Mouse (Mus musculus): ENCODE measurements around the gene Zfyve26.
"Not testable (repeated sequence)": the region's sequence is repeated elsewhere in the genome, so short reads cannot be mapped to it uniquely, and the experiment has no call there.

Zfyve26 gene

DNA sequence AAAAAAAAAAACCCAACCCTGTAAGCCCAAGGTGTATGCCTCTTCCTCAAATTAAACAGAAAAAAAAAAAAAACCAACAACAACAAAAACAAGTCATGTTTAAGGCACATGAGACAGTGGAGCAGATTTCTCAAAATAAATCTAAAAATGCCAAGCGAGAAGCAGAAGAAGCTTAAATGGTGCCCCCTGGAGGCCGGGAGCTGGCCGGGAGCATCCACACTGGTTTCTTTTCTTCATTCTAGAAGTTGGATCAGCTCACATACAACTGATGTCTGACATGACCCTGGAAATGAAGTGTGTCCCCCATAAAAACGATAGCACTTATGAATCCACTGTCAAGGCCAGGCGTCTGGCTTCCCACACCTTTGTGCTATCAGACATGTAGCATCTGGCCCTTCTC lies 35.1 kb downstream of the Zfyve26 start:
- no peak for DNase-seq (ENCODE audit: low read depth in 2 of 2, low spot score in 2 of 2)

DNA sequence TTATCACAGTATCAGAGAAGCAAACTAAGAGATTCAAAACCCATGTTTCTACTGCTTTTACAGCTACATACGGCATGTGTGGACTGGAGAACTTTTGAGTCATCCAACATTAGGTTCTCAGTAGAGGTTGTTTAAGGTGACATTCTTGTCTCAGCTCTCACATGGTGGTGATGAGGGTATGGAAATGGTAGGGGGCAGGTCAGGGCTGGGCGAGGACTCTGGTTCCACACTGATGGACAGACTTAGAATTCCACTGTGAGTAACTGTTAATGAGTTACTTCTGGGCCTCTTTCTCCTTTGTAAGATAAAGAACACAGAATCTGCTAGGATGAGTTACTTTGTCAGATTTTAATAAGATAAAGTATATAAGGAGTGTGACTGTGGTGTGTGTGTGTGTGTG lies 36.0 kb downstream of the Zfyve26 start:
- DNase-seq (ENCODE audit: low read depth in 2 of 2, low spot score in 2 of 2): no peak

DNA sequence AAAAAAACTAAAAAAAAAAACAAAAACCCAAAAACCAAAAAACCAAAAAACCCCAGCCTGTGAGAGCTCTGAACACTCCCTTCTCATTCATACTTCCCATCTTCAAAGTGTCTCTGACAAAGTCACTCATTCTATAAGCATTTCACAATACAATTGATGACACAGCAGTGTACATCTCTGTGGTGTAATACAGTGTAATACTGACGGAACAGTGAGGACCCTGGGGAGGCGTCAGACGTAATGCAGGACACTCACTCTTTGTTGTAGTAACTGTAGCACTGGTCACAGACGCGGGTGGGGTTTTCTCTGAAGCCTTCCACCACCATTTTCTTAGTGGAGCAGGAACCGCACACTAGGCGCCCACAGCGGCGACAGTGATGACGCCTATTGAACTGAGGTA lies 41.1 kb downstream of the Zfyve26 start:
- DNase-seq (ENCODE audit: low read depth in 2 of 2, low spot score in 2 of 2): no peak

DNA sequence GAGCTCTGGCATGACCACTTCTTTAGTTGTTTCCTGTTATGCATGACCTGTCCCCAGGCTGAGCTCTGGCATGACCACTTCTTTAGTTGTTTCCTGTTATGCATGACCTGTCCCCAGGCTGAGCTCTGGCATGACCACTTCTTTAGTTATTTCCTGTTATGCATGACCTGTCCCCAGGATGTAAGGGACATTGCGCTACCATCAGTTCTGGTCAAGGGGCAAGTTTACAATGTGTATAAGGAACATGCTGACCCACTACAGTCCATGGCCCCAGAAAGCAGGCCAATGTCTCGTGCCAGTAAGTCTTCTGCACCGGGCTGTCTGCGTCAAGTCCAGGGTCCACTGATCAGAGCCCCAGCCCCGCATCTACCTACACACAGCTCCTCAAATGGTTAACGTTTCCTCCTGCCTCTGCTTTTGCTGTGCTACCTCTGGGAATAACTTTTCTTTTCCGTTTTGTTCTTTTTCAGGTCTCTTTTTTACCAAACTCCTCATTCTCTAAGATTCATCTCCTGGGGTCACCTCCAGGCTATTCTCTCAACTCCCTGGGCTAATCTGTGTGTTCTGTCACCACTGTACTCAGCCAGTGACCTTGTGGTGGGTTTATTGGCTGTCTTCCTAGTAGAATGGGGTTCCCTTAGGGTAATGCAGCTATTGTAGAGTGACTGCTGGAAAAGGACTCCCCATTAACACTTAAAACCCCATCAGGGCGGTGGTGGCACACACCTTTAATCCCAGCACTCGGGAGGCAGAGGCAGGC lies 42.6 kb downstream of the Zfyve26 start:
- DNase-seq (ENCODE audit: low read depth in 2 of 2, low spot score in 2 of 2): no peak

DNA sequence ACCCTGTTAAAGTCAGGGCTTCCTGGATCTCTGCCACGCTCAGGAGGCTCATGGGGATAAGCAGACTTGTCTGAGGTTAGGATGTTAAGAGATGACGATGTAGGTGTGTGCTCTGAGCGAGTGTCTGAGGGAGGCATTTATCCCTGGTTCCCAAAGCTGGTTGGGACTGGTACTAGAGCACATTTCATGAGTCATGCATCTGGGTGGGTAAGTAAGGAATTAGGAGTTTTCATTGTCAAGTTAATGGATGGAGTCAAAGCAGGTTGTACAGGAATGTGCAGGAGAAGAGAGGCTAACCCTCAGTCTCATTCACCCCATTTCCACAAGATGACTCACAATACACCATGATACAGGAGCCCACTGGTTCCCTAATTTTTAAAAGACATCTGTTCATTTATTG lies 48.0 kb downstream of the Zfyve26 start:
- no peak for DNase-seq (ENCODE audit: low read depth in 2 of 2, low spot score in 2 of 2)

DNA sequence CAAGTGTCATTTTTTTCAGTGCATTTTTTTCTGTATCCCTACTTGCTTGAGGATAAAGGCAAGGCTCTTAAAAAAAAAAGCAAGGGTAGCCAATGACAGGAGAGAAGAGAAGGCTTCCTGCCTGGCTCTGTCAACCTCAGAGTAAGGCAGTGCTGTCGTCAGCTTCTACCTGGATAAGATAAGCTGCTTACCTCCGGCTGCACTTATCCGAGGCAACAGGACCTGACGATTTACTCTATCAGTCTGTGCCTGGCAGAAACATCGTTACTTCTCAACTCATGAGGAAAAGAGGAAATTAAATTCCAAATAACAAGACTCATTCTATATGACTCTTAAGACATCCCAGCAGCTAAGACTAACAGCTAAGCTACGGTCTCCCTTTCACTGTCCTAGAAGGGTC lies 53.2 kb downstream of the Zfyve26 start:
- DNase-seq (ENCODE audit: low read depth in 2 of 2, low spot score in 2 of 2): no peak

DNA sequence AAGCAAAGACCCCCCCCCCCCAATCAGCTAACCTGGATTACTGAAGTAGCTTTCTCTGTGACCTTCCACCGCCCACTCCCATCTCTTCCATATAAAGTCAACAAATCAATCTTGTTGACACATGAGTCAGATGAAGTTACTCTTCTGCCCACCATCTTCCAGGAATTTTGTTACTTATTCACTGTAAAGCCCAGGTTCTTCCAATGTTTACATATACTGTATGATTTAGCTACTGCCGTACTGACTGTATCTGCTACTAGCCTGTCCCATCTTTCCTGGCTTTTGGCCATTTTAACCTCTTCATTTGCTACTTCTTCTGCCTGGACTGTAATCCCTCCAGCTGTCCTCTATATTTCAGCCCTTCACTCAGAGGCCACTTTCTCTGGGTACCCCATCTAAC lies 54.1 kb downstream of the Zfyve26 start:
- DNase-seq (ENCODE audit: low read depth in 2 of 2, low spot score in 2 of 2): no peak

DNA sequence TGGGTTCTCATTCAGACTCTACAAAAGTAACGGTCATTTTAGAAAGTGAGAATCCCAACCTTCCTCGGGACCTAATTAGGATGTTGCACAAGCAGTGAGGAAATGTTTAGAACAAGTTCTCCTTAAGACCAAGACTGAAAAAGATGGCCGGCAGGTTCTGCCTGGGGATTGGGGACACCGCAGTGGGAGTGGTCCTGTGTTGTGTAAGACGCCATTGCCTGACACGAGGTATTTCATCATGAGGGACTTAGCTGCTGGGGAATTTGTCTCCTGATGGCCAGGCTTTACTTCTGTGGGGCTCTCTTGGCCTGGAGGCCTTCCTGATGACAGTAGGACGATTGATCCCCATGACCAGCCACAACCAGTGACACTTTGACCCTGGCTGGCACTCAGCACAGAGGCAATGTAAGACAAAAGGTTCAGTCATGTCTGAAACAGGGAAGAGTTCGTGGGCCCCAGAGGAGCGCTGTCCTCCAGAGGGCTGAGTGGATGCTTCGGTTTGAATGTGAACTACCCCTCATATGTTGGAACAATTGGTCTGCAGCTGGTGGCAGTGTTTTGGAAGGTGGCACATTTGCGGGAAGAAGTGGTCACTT lies 60.5 kb downstream of the Zfyve26 start:
- DNase-seq (ENCODE audit: low read depth in 2 of 2, low spot score in 2 of 2): no peak

DNA sequence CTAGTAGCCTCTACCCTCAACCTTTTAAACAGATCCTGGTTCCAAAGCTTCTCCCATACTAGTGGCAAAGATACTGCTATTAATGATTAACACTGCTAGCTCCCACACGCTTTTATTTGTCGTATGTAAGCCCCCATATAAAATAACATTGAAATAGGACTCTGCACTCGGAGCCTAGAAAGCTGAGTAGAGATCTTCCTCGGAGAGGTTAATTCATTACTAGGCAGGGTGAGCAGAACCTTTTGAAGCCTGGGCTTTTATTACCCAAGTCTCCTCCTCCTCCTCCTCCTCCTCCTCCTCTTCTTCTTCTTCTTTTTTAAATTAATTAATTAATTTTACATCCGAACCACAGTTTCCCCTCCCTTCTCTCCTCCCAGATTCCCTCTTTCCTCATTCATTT lies 78.6 kb downstream of the Zfyve26 start:
- DNase-seq (ENCODE audit: low read depth in 2 of 2, low spot score in 2 of 2): no peak

DNA sequence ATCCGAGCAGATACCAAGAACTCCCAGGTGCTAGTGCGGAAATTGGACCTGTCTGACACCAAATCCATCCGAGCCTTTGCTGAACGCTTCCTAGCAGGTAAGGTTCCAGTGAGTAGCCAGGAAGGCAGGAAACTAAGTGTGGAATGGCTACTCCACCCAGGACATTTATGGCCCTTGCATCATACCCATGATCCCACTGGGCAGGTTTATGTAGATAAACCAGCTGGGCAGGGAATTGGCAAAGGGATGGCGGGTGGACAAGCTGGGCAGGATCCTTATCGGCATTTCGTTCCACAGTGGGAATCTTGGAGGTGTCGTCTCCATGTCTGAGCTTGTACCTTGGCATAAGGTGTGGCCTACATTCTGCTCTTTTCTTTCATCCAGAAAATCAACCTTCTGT lies 84.7 kb downstream of the Zfyve26 start:
- no peak for DNase-seq (ENCODE audit: low read depth in 2 of 2, low spot score in 2 of 2)

DNA sequence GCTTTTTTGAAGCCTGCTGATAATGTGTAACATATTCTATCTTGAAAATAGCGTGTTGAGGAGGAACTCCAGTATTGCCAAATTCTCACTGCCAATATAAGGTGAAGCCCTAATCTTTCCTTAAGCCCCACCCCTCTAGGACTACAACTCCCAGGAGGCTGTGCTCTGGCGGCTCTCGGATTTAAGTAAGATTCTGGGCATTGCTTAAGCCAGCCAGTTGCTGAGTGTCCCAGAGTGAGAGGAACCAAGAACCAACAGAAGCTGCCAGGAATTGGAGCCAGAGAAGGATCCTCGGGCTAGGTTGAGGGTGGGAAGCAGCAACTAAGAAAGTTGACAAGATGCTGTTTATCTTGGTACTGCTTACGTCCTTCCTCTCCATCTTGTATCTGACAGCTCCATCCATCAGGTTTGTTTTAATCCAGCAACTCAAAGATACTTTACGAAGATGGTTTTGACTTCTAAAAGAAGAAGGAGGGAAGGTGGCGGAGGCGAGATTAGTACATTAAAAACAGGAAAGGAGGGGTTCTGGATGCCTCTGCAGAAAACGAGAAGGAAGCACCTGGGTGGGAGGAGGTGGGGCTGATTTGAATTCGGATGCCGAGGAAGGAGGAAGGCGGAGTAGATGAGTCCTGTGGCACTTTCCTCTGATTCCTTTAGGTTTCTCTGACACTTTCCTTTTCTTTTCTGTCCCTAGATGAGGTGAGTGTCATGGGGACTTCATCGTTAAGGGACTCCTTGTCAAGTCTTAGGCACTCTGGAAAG lies 87.2 kb downstream of the Zfyve26 start, which contains the start of gene Rdh12:
Rdh12 (plus strand) TSS at position 212 of the 762 bp plus-strand sequence.
- DNase-seq (ENCODE audit: low read depth in 2 of 2, low spot score in 2 of 2): peak; percentile 23 to 37

DNA sequence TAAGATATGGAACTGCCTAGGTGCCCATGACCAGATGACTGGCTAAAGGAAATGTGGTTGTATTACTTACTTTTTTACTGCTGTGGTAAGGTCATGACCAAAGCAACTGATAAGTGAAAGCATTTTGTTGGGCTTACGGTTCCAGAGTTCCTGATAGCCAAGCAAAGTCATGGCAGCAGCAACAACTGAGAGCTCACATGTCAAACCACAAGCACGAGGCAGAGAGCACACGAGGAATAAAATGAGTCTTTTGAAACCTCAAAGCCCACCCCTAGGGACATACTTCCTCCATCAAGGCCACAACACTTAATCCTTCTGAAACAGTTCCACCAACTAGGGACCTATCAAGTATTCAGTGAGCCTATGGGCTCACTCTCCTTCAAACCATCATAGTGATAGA lies 94.2 kb downstream of the Zfyve26 start:
- no peak for DNase-seq (ENCODE audit: low read depth in 2 of 2, low spot score in 2 of 2)

DNA sequence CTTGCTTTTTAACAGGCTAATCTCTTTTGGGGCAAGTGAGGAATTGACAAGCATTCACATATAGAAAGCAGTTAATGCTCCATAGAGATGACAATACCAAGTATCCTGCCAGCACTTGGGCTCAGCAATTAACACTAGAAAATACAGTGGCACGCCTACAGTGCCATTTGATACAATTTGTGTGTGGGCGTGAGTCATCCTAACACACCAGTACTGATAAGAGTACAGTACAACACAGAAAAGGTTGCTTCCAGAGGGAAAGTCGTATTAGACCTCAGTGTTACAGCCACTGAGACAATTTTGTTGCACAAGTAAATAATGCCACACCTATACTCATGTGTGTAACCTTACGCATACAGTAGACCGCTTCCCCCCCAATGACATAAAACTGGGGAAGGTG lies 99.0 kb downstream of the Zfyve26 start:
- no peak for DNase-seq (ENCODE audit: low read depth in 2 of 2, low spot score in 2 of 2)

DNA sequence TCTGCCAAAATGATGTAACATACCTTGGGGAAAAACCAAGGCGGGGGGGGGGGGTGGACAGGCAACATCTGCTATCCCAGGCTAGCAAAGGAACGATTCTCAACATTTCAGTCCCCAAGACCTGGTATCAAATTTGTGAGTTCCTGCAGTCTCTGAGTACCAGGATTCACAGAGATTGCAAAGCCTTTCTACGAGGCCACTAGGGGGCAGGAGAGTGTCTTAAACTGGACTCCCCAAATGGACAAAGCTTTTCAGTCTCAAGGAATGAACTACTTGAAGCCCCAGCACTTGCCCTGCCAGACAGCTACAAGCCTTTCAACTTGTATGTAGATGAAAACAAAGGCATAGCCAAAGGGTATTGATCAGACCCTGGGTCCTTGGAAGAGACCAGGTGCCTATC lies 102.7 kb downstream of the Zfyve26 start:
- peak; percentile 34 to 51 for DNase-seq (ENCODE audit: low read depth in 2 of 2, low spot score in 2 of 2)

DNA sequence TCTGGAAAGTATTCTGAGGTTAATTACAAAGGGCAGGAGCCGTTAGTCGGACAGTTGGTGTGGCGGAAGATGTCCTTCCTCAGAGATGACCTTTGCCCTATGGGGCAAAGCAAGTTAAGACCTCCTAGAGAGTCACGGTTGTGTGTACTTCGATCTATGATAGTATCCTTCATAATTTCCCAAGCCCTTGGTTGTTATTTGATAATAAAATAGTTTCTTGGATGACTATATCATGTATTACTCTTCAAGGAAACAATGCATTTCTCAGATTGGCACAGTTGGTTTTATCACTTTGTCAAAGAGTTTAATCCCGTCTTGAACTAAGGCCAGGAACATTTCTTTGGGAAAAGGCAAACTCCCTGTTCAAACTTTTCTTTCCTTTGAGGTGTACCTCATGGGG lies 103.9 kb downstream of the Zfyve26 start, which contains the start of gene Rdh11:
Rdh11 (minus strand) TSS at position 101 of the 400 bp plus-strand sequence.
- DNase-seq (ENCODE audit: low read depth in 2 of 2, low spot score in 2 of 2): no peak

DNA sequence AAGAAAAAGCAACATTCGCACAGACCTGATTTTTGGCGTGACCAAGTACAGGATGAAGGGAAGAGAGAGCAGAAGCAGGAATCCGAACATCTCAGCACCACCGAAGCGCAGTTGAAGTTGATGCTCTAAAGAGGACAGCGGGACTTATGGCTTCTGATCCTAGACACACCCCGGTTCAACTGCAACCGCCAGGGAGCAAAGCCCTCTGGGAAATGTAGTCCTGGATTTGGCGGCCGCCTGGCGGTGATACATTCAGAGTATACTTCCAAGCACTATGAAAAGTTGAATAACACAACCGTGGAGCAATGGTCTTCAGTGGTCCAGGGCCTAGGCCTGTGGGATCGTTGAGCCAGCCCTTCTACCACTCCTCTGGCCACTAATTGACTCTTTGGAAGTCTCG lies 104.4 kb downstream of the Zfyve26 start:
- peak; percentile 72 to 83 for DNase-seq (ENCODE audit: low read depth in 2 of 2, low spot score in 2 of 2)

DNA sequence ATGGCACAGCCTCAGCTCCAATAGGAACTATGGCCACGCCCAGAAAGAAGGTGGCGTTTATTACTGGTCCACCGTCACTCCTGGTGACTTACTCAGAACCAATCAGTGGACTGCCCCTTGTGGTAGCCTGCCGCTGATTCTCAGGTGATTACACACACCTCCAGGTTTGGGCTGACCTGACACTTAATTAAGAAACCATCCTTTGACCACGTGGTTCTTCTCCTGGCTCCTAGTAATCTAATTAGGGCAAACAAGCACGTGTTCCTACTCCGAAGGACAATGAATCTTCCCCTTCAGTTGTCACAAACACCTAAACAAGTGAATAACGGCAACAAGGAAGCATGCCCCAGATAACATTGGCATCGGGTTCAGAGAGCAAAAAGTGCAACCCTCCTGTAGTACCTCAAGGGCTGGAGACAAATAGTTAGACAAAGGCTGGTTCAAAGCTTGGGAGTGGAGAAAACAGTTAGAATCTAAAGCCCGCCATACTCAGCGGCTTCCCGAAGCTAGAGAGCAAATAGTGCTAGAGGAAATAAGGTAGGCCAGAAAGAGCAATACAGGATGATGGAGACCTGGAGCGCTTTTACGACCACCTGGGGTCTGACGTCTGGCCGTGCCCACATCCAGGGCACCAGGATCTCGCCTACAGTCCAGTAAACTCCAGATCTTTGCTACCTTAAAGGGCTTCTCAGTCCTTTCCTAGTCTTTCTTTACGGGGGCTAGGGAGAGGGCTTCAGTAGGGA lies 105.0 kb downstream of the Zfyve26 start:
- peak; percentile 14 to 36 for DNase-seq (ENCODE audit: low read depth in 2 of 2, low spot score in 2 of 2)

DNA sequence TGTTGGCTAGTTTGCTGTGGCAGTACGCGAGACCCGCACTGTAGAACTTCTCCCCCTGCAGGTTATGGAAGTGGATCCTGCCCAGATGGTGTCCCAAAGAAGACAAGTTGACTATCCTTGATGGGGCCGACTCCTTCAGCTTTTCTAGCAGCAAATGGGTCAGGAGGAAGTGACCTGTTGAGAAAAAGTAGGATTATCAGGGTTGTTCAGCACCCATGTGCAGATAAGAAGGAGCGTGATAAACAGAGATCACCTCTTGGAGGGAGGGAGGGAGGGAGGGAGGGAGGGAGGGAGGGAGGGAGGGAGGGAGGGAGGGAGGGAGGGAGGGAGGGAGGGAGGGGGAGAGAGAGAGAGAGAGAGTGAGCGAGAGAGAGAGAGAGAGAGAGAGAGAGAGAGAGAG lies 110.9 kb downstream of the Zfyve26 start:
- DNase-seq (ENCODE audit: low read depth in 2 of 2, low spot score in 2 of 2): not testable (repeated sequence)

Measured in CD8-positive naive resting alpha-beta T cell, adult 2 months (primary cell).